Mouse (Mus musculus): Measurements from ENCODE around the gene Itsn2.

DNA sequence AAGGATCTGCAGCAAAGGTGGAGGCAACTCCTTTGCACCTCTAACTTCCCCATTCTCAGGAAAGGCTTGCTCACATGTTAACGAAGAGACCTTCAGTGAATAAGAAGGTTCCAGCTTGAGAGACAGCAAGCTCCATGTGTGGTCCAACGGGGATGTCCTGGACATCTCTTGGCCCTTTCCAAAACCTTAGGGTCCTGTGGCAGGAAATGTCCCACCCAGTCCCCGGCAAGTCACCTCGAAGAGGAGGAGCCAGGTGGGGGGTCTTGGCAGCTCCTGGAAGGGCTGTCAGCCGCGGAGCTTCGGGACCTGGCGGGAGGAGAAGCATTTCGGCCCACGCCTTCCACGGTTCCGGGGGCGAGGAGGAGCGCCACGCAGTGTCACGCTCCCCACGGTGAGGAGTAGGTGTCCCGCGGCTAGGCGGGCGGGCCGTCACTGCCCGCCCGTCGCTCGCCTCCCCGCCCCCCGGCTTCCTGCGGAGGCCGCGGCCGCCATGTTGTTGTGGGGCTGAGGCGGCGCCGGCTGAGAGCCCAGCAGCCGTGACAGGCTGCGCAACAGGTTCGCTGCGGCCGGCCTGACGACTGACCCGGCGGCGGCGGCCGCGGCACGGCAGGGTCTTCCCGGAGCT, at the start of gene Itsn2, which contains the start of gene Gm3625:
- TF ChIP-seq TAL1 (IDR thresholded peaks at IDR 0.05; ENCODE audit: low read length) = no peak
- no peak for TF ChIP-seq GATA1 (IDR thresholded peaks at IDR 0.05; ENCODE audit: low read length)

Measured in erythroblast, embryonic 14.5 days (primary cell).